Mouse (Mus musculus): ENCODE measurements around the gene Robo1. TPM values are rescaled to one million over a fixed set of nuclear protein-coding genes. Genes with fewer than 3 reads are reported as not detected.

Gene Robo1
- polyA plus RNA-seq, 1 experiment from 2014 or later = 5.7 TPM

DNA sequence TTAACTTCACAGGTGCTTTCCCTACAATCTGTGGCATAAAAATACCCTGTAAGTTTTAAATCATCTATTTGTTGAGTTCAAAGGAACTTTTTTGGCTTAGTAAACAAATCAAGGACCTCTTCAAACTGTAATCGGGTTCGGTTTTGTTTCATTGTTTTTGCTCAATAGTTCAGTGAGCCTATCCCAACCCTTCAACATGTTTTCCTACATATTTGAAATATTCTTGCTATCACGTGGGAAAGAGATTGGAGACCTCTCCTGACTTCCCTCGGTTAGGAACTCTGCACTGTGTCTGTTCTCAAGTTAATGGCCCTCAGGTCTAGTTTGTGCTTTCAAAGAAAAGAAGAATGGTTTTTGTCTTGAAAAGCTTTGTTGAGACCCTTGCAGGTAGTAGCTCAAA, 557.9 kb downstream of the Robo1 start:
- Histone ChIP-seq H3K4me3 (ENCODE audit: low read depth, low read length) (no peak overlapping the region), H3K9me3 (replicated peaks; ENCODE audit: control insufficient read depth, low read length) (no peaks in the 10 kb centered on the region), H3K27ac (ENCODE audit: low read length) (no peak overlapping the region), H3K4me1 (ENCODE audit: control insufficient read depth, low read depth, low read length) (no peaks in the 10 kb centered on the region), H3K4me2 (ENCODE audit: low read depth, low read length) (no peak overlapping the region), H3K27me3 (ENCODE audit: control insufficient read depth, insufficient read depth, low read depth, low read length) (no peaks in the 10 kb centered on the region), H3K36me3 (ENCODE audit: control insufficient read depth, insufficient read depth) (no peaks in the 10 kb centered on the region), H3K9ac (ENCODE audit: low read depth, low read length) (no peak overlapping the region)
- 58% methylated on average over 4 of the region's 4 CpGs for WGBS (ENCODE audit: insufficient replicate concordance)
- no peak for ATAC-seq (ENCODE audit: low read depth)

DNA sequence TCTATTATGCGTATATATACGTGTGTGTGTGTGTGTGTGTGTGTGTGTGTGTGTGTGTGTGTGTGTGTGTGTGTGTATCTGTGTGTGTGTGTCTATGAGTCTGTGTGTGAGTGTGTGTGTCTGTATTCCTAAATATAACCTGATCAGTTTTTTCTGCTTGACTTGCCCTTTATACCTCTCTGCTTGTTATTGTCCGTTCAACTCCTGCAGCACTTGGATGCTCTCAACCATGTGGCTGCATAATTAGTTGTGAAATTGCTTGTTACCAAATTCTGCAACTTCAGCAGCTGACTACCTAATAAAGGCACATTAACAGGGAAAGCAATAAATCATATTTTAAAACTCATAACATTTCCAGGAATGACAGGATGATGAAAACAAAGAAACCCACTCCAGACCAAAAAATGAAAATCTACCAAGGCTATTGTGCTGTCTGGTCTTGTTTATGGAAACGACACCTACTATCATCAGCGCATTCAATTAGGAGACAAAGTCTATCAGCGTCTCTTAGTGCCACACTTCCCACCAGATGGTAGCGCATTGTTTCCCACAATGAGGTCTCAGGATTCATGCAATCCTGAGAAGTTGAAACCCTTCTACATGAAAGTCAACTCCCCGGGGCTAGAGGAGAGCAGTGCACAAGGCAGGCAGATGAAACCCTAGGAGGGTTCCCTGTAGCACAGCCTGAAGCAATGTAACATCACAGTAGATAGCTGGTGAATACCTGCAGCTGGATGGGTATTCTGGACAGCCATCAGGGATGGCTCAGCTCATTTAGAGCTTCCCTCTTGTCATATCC, 567.0 kb downstream of the Robo1 start:
- Histone ChIP-seq H3K4me1 (ENCODE audit: control insufficient read depth, low read depth, low read length) (no peaks in the 10 kb centered on the region), H3K27me3 (ENCODE audit: control insufficient read depth, insufficient read depth, low read depth, low read length) (no peaks in the 10 kb centered on the region), H3K4me3 (ENCODE audit: low read depth, low read length) (no peak overlapping the region), H3K9me3 (replicated peaks; ENCODE audit: control insufficient read depth, low read length) (no peaks in the 10 kb centered on the region), H3K27ac (ENCODE audit: low read length) (no peak overlapping the region), H3K4me2 (ENCODE audit: low read depth, low read length) (no peak overlapping the region), H3K36me3 (ENCODE audit: control insufficient read depth, insufficient read depth) (no peaks in the 10 kb centered on the region), H3K9ac (ENCODE audit: low read depth, low read length) (no peak overlapping the region)
- ATAC-seq (ENCODE audit: low read depth) = no peak
- 66% methylated on average over 8 of the region's 8 CpGs for WGBS (ENCODE audit: insufficient replicate concordance)

DNA sequence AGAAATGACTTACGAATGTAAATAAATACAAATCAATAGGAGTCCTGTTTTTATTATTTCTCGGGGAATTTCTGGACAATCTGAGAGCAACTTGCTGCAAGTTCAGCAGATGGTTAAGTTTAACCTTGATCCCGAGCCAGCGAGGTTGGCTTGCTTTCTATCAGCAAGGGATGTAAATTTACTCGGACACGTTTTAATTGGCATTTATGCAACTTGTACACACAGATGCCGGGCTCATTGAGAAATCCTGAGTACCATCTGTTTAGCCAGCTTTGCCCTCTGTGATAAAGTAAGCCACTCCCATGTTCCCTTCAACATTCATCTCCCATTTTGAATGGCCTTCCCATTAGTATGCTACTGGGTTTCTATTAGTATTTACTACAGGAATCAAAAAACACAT, 580.0 kb downstream of the Robo1 start:
- H3K4me2 ChIP-seq (ENCODE audit: low read depth, low read length) = no peak overlapping the region
- no peaks in the 10 kb centered on the region for H3K9me3 ChIP-seq (replicated peaks; ENCODE audit: control insufficient read depth, low read length)
- no peak overlapping the region for H3K4me3 ChIP-seq (ENCODE audit: low read depth, low read length)
- no peaks in the 10 kb centered on the region for H3K4me1 ChIP-seq (ENCODE audit: control insufficient read depth, low read depth, low read length)
- no peaks in the 10 kb centered on the region for H3K36me3 ChIP-seq (ENCODE audit: control insufficient read depth, insufficient read depth)
- no peak overlapping the region for H3K9ac ChIP-seq (ENCODE audit: low read depth, low read length)
- 46% methylated on average over 7 of the region's 7 CpGs for WGBS (ENCODE audit: insufficient replicate concordance)
- no peak overlapping the region for H3K27ac ChIP-seq (ENCODE audit: low read length)
- no peaks in the 10 kb centered on the region for H3K27me3 ChIP-seq (ENCODE audit: control insufficient read depth, insufficient read depth, low read depth, low read length)
- no peak for ATAC-seq (ENCODE audit: low read depth)

DNA sequence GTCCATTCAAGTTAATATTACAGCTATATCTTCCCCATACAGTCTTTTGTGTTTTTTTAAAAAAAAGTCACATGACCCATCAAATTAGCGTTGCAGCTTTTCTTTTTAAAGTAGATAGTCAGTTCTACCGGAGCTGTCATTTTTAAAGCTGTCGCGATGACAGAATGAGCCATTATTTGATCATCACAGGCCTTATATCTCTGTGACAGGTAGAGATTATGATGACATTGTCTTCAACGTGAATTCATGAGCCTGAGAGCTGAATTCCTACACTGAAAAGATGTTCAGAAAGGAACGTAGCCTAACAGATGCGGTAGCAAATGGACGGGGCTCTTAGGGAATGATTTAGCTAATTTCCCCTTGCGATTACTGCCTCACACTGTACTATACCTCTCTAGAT, 581.3 kb downstream of the Robo1 start:
- Histone ChIP-seq H3K4me1 (ENCODE audit: control insufficient read depth, low read depth, low read length) (no peaks in the 10 kb centered on the region), H3K4me3 (ENCODE audit: low read depth, low read length) (no peak overlapping the region), H3K36me3 (ENCODE audit: control insufficient read depth, insufficient read depth) (no peaks in the 10 kb centered on the region), H3K4me2 (ENCODE audit: low read depth, low read length) (no peak overlapping the region), H3K27ac (ENCODE audit: low read length) (no peak overlapping the region), H3K9ac (ENCODE audit: low read depth, low read length) (no peak overlapping the region), H3K27me3 (ENCODE audit: control insufficient read depth, insufficient read depth, low read depth, low read length) (no peaks in the 10 kb centered on the region), H3K9me3 (replicated peaks; ENCODE audit: control insufficient read depth, low read length) (no peaks in the 10 kb centered on the region)
- no peak for ATAC-seq (ENCODE audit: low read depth)
- 76% methylated on average over 9 of the region's 9 CpGs for WGBS (ENCODE audit: insufficient replicate concordance)

DNA sequence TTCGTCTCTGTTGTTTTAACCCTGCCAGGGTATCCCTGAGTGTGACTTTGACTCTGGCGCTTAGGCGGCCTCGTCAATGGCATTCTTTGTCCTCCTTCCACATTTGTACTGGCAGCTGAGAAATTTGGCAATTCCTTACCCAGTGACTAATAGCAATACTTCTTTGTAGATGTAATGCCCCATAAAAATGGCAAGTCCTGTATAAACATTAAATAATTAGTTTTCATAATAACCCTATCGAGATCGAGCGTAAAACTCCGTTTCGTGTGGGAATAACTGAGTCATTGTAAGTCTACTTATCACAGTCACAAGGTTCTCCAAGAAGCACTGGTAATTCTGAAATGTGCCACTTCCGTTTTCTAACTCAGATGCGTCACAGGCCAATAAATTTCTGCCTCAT, 589.0 kb downstream of the Robo1 start:
- no peak for ATAC-seq (ENCODE audit: low read depth)
- no peaks in the 10 kb centered on the region for H3K27me3 ChIP-seq (ENCODE audit: control insufficient read depth, insufficient read depth, low read depth, low read length)
- no peak overlapping the region for H3K4me3 ChIP-seq (ENCODE audit: low read depth, low read length)
- H3K4me2 ChIP-seq (ENCODE audit: low read depth, low read length) = no peak overlapping the region
- H3K4me1 ChIP-seq (ENCODE audit: control insufficient read depth, low read depth, low read length) = no peaks in the 10 kb centered on the region
- no peak overlapping the region for H3K27ac ChIP-seq (ENCODE audit: low read length)
- WGBS (ENCODE audit: insufficient replicate concordance) = 76% methylated on average over 11 of the region's 11 CpGs
- no peaks in the 10 kb centered on the region for H3K36me3 ChIP-seq (ENCODE audit: control insufficient read depth, insufficient read depth)
- H3K9me3 ChIP-seq (replicated peaks; ENCODE audit: control insufficient read depth, low read length) = no peaks in the 10 kb centered on the region
- H3K9ac ChIP-seq (ENCODE audit: low read depth, low read length) = no peak overlapping the region

DNA sequence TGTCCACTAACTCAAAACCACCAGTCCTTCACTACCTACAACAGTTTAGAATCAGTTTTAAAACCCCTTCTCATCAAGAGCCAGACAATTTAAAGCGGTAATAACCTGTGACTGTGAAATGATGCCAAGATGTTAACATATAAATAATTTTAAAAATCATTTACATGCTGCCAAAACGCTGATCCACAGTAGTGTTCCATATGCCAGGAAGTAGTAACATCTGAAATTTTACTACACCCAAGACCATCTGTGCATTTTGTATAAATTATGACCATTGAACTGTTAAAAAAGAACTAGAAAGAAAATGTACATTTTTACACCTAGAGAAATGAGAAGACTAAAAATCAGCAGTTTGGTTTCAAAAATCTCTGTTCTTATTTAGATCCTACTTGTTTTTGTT, 600.8 kb downstream of the Robo1 start:
- no peak overlapping the region for H3K4me3 ChIP-seq (ENCODE audit: low read depth, low read length)
- no peak overlapping the region for H3K4me2 ChIP-seq (ENCODE audit: low read depth, low read length)
- 67% methylated on average over 2 of the region's 2 CpGs for WGBS (ENCODE audit: insufficient replicate concordance)
- H3K9me3 ChIP-seq (replicated peaks; ENCODE audit: control insufficient read depth, low read length) = no peaks in the 10 kb centered on the region
- H3K36me3 ChIP-seq (ENCODE audit: control insufficient read depth, insufficient read depth) = no peaks in the 10 kb centered on the region
- no peak overlapping the region for H3K27ac ChIP-seq (ENCODE audit: low read length)
- no peaks in the 10 kb centered on the region for H3K27me3 ChIP-seq (ENCODE audit: control insufficient read depth, insufficient read depth, low read depth, low read length)
- no peak overlapping the region for H3K9ac ChIP-seq (ENCODE audit: low read depth, low read length)
- ATAC-seq (ENCODE audit: low read depth) = no peak
- no peaks in the 10 kb centered on the region for H3K4me1 ChIP-seq (ENCODE audit: control insufficient read depth, low read depth, low read length)

DNA sequence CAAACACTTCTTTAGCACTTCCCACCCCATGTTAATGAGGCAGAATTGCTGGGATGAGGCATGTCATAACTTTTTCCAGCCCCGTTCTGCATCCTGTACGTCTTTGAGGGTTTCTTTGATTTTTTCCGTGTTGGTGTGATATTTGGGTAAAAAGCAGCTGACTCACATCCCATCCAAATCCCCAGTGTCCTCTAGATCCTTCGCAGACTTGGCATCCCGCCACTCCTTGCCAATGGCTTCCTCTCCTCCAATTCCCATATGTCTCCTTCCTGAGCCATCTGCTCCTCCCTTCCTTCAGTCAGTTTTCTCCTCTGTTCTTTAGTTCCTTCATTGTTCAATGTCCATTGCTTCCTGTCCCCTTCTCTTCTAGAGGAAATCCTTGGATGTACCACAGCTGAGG, 605.0 kb downstream of the Robo1 start:
- H3K27ac ChIP-seq (ENCODE audit: low read length) = no peak overlapping the region
- WGBS (ENCODE audit: insufficient replicate concordance) = 42% methylated on average over 5 of the region's 5 CpGs
- H3K4me1 ChIP-seq (ENCODE audit: control insufficient read depth, low read depth, low read length) = no peaks in the 10 kb centered on the region
- H3K36me3 ChIP-seq (ENCODE audit: control insufficient read depth, insufficient read depth) = no peaks in the 10 kb centered on the region
- H3K27me3 ChIP-seq (ENCODE audit: control insufficient read depth, insufficient read depth, low read depth, low read length) = no peaks in the 10 kb centered on the region
- H3K9me3 ChIP-seq (replicated peaks; ENCODE audit: control insufficient read depth, low read length) = no peaks in the 10 kb centered on the region
- no peak overlapping the region for H3K9ac ChIP-seq (ENCODE audit: low read depth, low read length)
- no peak overlapping the region for H3K4me3 ChIP-seq (ENCODE audit: low read depth, low read length)
- ATAC-seq (ENCODE audit: low read depth) = no peak; the same call in 1 of the 2 replicates
- no peak overlapping the region for H3K4me2 ChIP-seq (ENCODE audit: low read depth, low read length)

DNA sequence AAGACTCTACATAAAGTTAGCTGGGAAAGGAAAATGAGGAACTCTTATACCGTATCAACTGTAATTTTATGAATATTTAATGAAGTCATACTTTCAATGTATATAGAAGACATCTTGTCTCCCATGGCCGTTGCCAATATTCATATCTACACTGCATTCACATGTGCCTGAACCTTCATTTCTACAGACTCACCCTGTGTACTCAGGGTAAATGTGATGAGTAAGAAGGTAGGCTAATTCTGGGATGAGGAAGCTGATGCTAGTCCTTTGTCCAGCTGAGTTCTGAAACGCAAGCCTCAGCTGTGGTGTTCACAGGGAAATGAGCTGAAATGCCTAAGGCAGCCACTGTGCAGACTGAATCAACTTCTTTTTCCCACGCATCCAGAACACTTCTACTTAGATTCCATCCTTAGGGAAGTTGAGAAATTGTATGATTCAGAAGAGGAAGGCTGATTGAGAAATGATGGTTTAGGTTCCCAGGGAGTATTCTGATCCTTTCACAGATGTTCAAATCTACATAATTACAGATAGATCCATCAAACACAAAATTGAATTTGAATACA, 606.0 kb downstream of the Robo1 start:
- 53% methylated on average over 4 of the region's 4 CpGs for WGBS (ENCODE audit: insufficient replicate concordance)
- Histone ChIP-seq H3K9ac (ENCODE audit: low read depth, low read length) (no peak overlapping the region), H3K36me3 (ENCODE audit: control insufficient read depth, insufficient read depth) (no peaks in the 10 kb centered on the region), H3K9me3 (replicated peaks; ENCODE audit: control insufficient read depth, low read length) (no peaks in the 10 kb centered on the region), H3K27ac (ENCODE audit: low read length) (no peak overlapping the region), H3K27me3 (ENCODE audit: control insufficient read depth, insufficient read depth, low read depth, low read length) (no peaks in the 10 kb centered on the region), H3K4me2 (ENCODE audit: low read depth, low read length) (no peak overlapping the region), H3K4me1 (ENCODE audit: control insufficient read depth, low read depth, low read length) (no peaks in the 10 kb centered on the region), H3K4me3 (ENCODE audit: low read depth, low read length) (no peak overlapping the region)
- ATAC-seq (ENCODE audit: low read depth) = no peak

DNA sequence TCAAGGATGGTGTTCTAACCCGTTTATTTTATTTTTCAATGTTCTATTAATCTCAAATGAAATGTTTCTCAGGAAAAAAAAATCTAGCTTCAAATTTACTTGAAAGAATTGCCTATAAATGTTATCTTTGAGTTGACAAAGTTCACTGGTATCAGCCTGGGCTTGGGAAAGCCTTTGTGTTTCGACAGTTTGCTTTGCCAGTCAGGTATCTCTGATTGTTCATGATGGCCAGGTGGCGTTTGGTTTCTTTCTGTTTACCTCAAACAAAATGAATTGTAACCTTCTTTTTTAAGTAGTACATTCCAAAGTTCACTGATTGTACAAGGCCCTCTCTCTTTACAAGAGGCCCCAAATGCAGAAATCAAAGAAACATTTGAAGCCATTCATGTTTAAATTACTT, 611.9 kb downstream of the Robo1 start:
- H3K27ac ChIP-seq (ENCODE audit: low read length) = no peak overlapping the region
- H3K4me3 ChIP-seq (ENCODE audit: low read depth, low read length) = no peak overlapping the region
- no peaks in the 10 kb centered on the region for H3K9me3 ChIP-seq (replicated peaks; ENCODE audit: control insufficient read depth, low read length)
- ATAC-seq (ENCODE audit: low read depth) = no peak
- H3K36me3 ChIP-seq (ENCODE audit: control insufficient read depth, insufficient read depth) = no peaks in the 10 kb centered on the region
- H3K27me3 ChIP-seq (ENCODE audit: control insufficient read depth, insufficient read depth, low read depth, low read length) = no peaks in the 10 kb centered on the region
- WGBS (ENCODE audit: insufficient replicate concordance) = 35% methylated on average over 3 of the region's 3 CpGs
- no peak overlapping the region for H3K9ac ChIP-seq (ENCODE audit: low read depth, low read length)
- H3K4me1 ChIP-seq (ENCODE audit: control insufficient read depth, low read depth, low read length) = no peaks in the 10 kb centered on the region
- no peak overlapping the region for H3K4me2 ChIP-seq (ENCODE audit: low read depth, low read length)
